Mouse (Mus musculus) embryonic facial prominence, embryonic 13.5 days (tissue): ENCODE results near the gene Twf1. TPM values are rescaled to one million over a fixed set of nuclear protein-coding genes. Genes with fewer than 3 reads are reported as not detected.

Source experiments
- ATAC-seq: fragments of 200-750 bp; cut with Nextera tagmentation; 2 replicates; pipeline ENCODE4 v1.8.0; 2017; ENCODE audit warnings: low read depth; ENCODE audit not compliant: insufficient number of reproducible peaks, insufficient read depth, low FRiP score, low TSS enrichment
- H3K27ac ChIP-seq: fragments of 300-500 bp; sonication (generic); 2 replicates; pipeline ENCODE4 v1.5.1; 2015; ENCODE audit warnings: moderate library complexity, mild to moderate bottlenecking, inconsistent platforms
- H3K27me3 ChIP-seq: fragments of 300-500 bp; sonication (generic); 2 replicates; pipeline ENCODE4 v1.6.1; 2015; ENCODE audit warnings: mild to moderate bottlenecking, inconsistent platforms
- H3K36me3 ChIP-seq: fragments of 300-500 bp; sonication (generic); 2 replicates; pipeline ENCODE4 v1.6.1; 2015; ENCODE audit warnings: mild to moderate bottlenecking, inconsistent platforms
- H3K4me1 ChIP-seq: fragments of 300-500 bp; sonication (generic); 2 replicates; pipeline ENCODE4 v1.6.1; 2015; ENCODE audit warnings: inconsistent platforms
- H3K4me2 ChIP-seq: fragments of 300-500 bp; sonication (generic); 2 replicates; pipeline ENCODE4 v1.6.1; 2015; ENCODE audit warnings: moderate library complexity, mild to moderate bottlenecking, inconsistent platforms
- H3K4me3 ChIP-seq: fragments of 300-500 bp; sonication (generic); 2 replicates; pipeline ENCODE4 v1.5.1; 2015; ENCODE audit warnings: mild to moderate bottlenecking, inconsistent platforms
- H3K9ac ChIP-seq: fragments of 300-500 bp; sonication (generic); 2 replicates; pipeline ENCODE4 v1.6.1; 2015; ENCODE audit warnings: mild to moderate bottlenecking, inconsistent platforms
- H3K9me3 ChIP-seq: fragments of 300-500 bp; sonication (generic); 2 replicates; pipeline ENCODE4 v1.6.1; 2016; ENCODE audit warnings: inconsistent platforms
- WGBS: fragments of 180-500 bp; shearing (Covaris S2); methylation state at CpG from one replicate; pipeline ENCODE4 v1.1.7; 2015; ENCODE audit warnings: mixed read lengths; 5-methylcytosine and 5-hydroxymethylcytosine counted together
- polyA plus RNA-seq: library from polyadenylated mRNA; unstranded; fragments of >200 nt; fragmentation: Nextera tagmentation; extraction: Ambion mirVana; gene quantifications from 2 replicates; pipeline ENCODE4 v1.2.1, GENCODE M21; 2015

Gene Twf1
- polyA plus RNA-seq, 1 experiment from 2014 or later, result 72.8 TPM

DNA sequence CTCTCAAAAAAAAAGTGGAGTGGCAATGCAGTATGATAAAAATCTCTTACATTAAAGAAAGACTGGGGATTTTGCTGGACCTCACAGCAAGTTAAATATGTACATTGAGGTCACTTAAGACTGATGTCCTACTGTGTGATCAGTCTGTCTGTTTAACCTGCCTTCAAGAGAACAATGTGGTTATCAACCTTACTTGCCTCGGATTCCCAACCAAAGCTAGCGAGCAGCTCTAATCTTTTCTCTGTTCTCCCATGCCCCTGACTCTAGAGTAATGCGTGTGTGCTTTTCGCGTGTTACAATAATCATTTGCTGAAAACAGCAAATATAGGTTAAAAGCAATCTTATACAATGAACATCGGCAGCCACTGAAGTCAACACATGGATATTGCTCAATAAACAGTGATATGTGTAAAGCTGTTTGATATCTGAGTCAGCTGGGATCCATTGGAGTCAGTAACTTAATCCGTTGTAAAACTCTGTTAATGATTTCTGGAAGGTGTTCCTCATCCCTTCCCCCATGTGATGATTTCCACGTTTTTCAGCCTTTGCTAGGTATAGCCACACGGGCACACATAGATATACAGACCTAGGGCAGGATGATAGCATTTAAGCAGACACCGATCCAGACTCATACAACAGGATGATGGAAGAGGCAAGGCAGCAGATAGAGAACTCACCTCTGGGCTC is 21.1 kb downstream of the Twf1 start:
- Histone ChIP-seq H3K27me3 (no peaks in the 10 kb centered on the region), H3K4me2 (no peak overlapping the region), H3K36me3 (no peaks in the 10 kb centered on the region), H3K9me3 (no peaks in the 10 kb centered on the region), H3K9ac (no peak overlapping the region), H3K27ac (no peak overlapping the region), H3K4me3 (no peak overlapping the region), H3K4me1 (no peaks in the 10 kb centered on the region)
- 84% methylated on average over 10 of the region's 10 CpGs for WGBS
- no peak for ATAC-seq

GRCm38 (mm10) chr15:94565854-94566253 is 23.8 kb downstream of the Twf1 start:
- Histone ChIP-seq H3K36me3 (no peaks in the 10 kb centered on the region), H3K9ac (no peak overlapping the region), H3K9me3 (no peaks in the 10 kb centered on the region), H3K4me2 (no peak overlapping the region), H3K27me3 (no peaks in the 10 kb centered on the region), H3K4me1 (no peaks in the 10 kb centered on the region), H3K4me3 (no peak overlapping the region), H3K27ac (no peak overlapping the region)
- no peak for ATAC-seq
- 89% methylated on average over 9 of the region's 9 CpGs for WGBS

GRCm38 (mm10) chr15:94564909-94565308 is 24.8 kb downstream of the Twf1 start:
- no peaks in the 10 kb centered on the region for H3K36me3 ChIP-seq
- H3K27me3 ChIP-seq, result no peaks in the 10 kb centered on the region
- H3K9me3 ChIP-seq, result no peaks in the 10 kb centered on the region
- no peaks in the 10 kb centered on the region for H3K4me1 ChIP-seq
- 80% methylated on average over 2 of the region's 2 CpGs for WGBS
- H3K27ac ChIP-seq, result no peak overlapping the region
- no peak overlapping the region for H3K9ac ChIP-seq
- ATAC-seq, result no peak
- H3K4me2 ChIP-seq, result no peak overlapping the region
- H3K4me3 ChIP-seq, result no peak overlapping the region

DNA sequence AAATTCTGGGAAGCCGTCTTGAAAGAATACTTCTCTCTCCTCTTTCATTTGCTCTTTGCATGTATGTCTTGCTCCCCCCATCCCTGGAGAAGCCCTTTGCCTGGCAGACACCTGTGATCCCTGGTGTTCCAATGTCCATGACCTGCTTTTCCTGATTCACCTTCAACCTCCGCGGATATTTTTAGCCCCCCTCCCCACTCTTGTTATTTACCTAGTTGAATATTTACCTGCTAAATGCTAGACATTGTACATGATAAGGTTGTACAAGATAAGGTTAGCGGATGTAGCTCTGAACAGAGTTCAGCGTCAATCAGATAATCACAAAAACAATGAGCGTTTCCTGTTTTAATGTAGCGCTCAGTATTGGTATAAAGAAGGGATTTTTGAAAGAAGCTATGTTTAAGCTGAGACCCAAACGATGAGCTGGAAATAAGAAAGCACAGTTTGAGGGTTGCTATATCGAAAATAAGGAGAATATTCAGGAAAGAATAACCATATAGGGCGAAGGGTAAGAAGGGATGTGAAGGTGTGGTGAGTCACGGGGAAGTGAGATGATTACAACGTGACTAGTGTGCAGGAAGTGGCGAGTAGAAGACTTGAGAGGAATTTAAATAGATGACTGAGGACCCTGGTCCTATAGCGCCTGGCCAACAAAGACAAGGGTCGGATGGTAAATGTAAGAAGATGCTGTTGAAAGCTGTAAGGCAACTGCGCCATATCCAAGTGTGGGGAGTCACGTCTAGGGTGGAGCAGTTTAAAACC is 30.6 kb downstream of the Twf1 start:
- Histone ChIP-seq H3K9ac (no peak overlapping the region), H3K9me3 (no peaks in the 10 kb centered on the region), H3K4me1 (no peaks in the 10 kb centered on the region), H3K27me3 (no peaks in the 10 kb centered on the region), H3K27ac (no peak overlapping the region), H3K4me3 (no peak overlapping the region), H3K36me3 (no peaks in the 10 kb centered on the region), H3K4me2 (no peak overlapping the region)
- 81% methylated on average over 17 of the region's 17 CpGs for WGBS
- ATAC-seq, result no peak

DNA sequence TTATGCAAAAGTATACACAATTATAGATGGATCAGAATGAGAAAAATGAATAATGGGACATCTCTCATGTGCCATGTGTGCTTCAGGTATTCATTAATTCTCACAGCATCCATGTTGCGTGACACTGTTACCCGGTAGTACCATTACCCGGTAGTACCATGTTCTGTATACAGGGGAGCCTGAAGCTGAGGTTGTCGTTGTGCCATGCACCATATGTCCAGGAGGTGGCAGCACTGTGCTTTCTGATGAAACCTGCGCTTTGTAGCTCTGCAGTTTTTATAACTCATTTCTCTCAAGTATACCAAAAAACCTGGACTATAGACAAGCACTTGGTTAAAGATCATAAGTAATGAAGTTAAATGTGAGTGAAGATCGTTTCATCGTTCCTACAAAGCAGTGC is 32.2 kb downstream of the Twf1 start:
- Histone ChIP-seq H3K27me3 (no peaks in the 10 kb centered on the region), H3K4me2 (no peak overlapping the region), H3K27ac (no peak overlapping the region), H3K36me3 (no peaks in the 10 kb centered on the region), H3K4me1 (no peaks in the 10 kb centered on the region), H3K4me3 (no peak overlapping the region), H3K9ac (no peak overlapping the region), H3K9me3 (no peaks in the 10 kb centered on the region)
- WGBS, result 16% methylated on average over 7 of the region's 7 CpGs
- ATAC-seq, result peak; percentile 59; the same call in 1 of the 2 replicates

DNA sequence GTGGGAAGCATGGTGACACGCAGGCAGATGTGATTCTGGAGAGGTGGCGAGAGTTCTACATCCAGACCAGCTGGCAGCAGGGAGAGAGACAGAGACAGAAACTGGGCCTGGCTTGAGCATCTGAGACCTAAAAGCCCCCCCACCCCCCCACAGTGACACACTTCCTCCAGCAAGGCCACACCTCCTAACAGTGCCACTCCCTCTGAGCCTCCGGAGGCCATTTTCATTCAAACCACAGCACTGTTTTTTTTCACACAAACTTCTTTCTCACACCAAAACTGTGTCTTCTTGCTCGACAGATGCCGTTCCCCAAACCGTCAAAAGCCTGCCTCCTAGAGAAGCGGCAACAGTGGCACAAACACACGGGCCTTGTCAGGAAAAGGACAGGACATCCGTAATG is 36.2 kb downstream of the Twf1 start:
- Histone ChIP-seq H3K4me2 (no peak overlapping the region), H3K4me1 (no peaks in the 10 kb centered on the region), H3K27ac (no peak overlapping the region), H3K4me3 (no peak overlapping the region), H3K9me3 (0 out of 2 replicates have a peak, but pooled peaks cover 3% of the 10 kb centered on the region), H3K27me3 (no peaks in the 10 kb centered on the region), H3K9ac (no peak overlapping the region), H3K36me3 (peaks cover 15% of the 10 kb centered on the region)
- no peak for ATAC-seq
- 94% methylated on average over 9 of the region's 9 CpGs for WGBS

DNA sequence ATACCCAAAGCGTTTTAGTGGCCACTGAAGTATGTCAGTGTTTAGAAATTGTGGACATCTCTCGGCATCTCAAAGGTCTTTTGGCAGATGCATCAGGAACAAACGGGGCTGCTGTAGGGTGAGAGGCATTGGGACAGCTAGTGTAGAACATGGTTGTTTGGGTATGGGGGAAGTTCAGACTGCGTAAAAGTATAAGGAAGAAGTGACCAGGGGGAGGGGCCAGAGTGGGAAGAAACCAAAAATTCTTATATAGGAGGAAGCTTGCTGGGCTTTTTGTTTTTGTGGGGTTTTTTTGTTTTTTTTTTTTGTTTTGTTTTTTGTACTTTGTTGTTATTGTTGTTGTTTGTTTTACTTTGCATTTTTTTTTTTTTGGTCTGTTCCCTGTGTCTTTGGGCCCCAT is 44.8 kb downstream of the Twf1 start:
- no peak overlapping the region for H3K9ac ChIP-seq
- no peak overlapping the region for H3K4me2 ChIP-seq
- no peak overlapping the region for H3K27ac ChIP-seq
- H3K4me1 ChIP-seq, result peaks cover 7% of the 10 kb centered on the region
- WGBS, result 89% methylated on average over 4 of the region's 4 CpGs
- no peak for ATAC-seq
- H3K4me3 ChIP-seq, result no peak overlapping the region
- H3K9me3 ChIP-seq, result no peaks in the 10 kb centered on the region
- peaks cover 7% of the 10 kb centered on the region for H3K36me3 ChIP-seq
- H3K27me3 ChIP-seq, result no peaks in the 10 kb centered on the region

GRCm38 (mm10) chr15:94544052-94544636 is 45.5 kb downstream of the Twf1 start:
- ATAC-seq, result no peak
- Histone ChIP-seq H3K9ac (peak overlapping the region; percentile 80), H3K27ac (peak overlapping the region; percentile 60; the same call in 1 of the 2 replicates), H3K36me3 (0 out of 2 replicates have a peak, but pooled peaks cover 2% of the 10 kb centered on the region), H3K4me2 (peak overlapping the region; percentile 81), H3K27me3 (no peaks in the 10 kb centered on the region), H3K9me3 (no peaks in the 10 kb centered on the region), H3K4me3 (peak overlapping the region; percentile 86), H3K4me1 (peaks cover 7% of the 10 kb centered on the region)
- WGBS, result 42% methylated on average over 9 of the region's 9 CpGs

DNA sequence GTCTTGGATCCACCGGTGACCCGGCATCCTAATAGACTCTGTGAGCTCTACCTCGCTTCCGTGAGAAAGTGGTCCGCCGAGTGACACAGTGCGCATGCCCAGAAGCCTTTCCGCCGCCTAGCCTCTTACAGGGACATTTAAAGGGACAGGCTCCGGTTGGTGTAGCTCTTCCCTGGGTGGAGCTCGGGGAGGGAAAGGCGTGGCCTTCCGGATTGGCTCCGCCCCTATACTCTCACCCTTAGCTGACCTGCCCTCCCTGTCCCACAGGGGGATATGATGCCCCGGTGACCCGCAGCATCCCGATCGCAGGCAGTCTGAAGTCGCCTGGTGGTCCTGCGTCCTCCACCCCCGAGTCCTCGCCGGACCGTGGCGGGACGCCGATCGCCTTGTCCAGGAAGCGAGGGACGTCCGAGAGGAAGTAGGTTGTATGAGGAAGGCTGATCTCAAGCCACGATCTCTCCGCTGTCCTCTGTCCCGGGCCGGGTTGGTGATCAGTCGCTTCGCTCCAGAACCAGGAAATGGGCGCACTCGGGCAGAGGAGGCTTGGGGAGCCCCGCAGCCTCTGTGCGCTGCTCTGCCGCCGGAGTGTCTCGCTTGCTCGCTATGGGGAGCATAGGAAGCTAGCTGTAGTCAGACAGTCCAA is 46.2 kb downstream of the Twf1 start, which contains the start of the genes Pus7l and Irak4:
TSS of gene Pus7l (minus strand) at position 139 of the 643 bp plus-strand sequence.
TSS of gene Irak4 (plus strand) at position 235 of the 643 bp plus-strand sequence.
- WGBS, result under 1% methylated on average over 45 of the region's 45 CpGs
- Histone ChIP-seq H3K4me2 (peak within 1 kb of the TSS; percentile 81), H3K27me3 (no peaks in the 10 kb centered on the region), H3K9ac (peak within 1 kb of the TSS; percentile 80), H3K36me3 (0 out of 2 replicates have a peak, but pooled peaks cover under 1% of the 10 kb centered on the region), H3K4me1 (peaks cover 7% of the 10 kb centered on the region), H3K27ac (peak within 1 kb of the TSS; percentile 60), H3K9me3 (no peaks in the 10 kb centered on the region), H3K4me3 (peak within 1 kb of the TSS; percentile 86)
- peak; percentile 97 for ATAC-seq

DNA sequence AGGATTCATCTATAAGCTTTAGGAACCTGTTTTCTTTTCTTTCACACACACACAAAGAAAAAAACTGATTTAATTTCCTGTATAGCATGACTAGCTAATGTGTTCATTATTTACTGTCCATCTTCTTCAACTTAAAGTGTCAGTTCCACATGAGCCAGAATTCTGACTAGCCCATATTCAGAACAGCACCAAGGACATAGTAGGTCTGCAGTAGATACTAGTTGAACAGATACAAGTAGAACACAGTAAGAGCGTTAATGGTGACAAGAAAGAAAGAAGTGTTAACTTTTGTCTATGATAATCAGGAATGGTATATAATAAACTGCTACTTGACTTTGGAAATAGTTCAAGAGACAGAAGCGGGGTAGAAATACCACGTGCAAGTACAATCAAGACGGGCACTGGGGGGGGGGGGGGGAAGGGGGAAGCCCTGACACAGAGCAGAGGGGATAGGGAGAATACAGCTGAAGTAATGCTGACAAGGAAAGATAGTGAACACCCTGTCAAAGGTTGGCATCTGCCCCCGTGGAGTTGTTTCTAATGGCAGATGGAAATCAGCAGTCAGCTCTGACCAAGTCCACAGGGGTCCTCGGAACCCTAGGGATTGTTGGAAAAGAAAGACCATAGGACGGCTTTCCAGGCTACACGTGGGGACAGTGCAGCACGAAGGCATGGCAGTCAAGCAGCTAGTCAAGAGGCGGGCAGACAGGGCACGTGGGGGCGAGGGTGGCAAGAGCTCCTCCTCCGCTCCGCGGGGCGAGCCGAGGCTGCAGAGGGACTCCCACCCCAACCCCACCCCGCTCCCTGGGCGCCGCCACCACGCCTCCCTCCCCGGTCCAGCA is 46.9 kb downstream of the Twf1 start:
- H3K9me3 ChIP-seq, result no peaks in the 10 kb centered on the region
- H3K27me3 ChIP-seq, result no peaks in the 10 kb centered on the region
- peak overlapping the region; percentile 86 for H3K4me3 ChIP-seq
- peak overlapping the region; percentile 80 for H3K9ac ChIP-seq
- peaks cover 7% of the 10 kb centered on the region for H3K4me1 ChIP-seq
- peaks cover 4% of the 10 kb centered on the region; the same call in 1 of the 2 replicates for H3K36me3 ChIP-seq
- H3K27ac ChIP-seq, result 0 out of 2 replicates have a peak overlapping the region, but pooled peaks have one; percentile 60
- WGBS, result 10% methylated on average over 22 of the region's 22 CpGs
- H3K4me2 ChIP-seq, result peak overlapping the region; percentile 81
- ATAC-seq, result peak; percentile 83
